Mouse (Mus musculus) Patski (cell line): ENCODE measurements at regions not wholly inside any gene's neighbourhood (a gene's known extent, or its start where the extent isn't known, plus 50 kb on each side); places are given as distances from the start of the nearest gene placed in this dataset.
"Not testable (repeated sequence)": the region's sequence is repeated elsewhere in the genome, so short reads cannot be mapped to it uniquely, and the experiment has no call there.

Experiments
- ATAC-seq: fragments of 100-300 bp; one replicate; pipeline ENCODE4 v1.8.0; 2021
- CTCF ChIA-PET: fragments of 350-600 bp; sonication (Branson Sonifier 250); formaldehyde crosslinking; loops from one replicate; lab custom pipeline; 2022; ENCODE audit warnings: inconsistent platforms; lab: Charles Lee
- POLR2A ChIA-PET: fragments of 350-600 bp; sonication (Branson Sonifier 250); formaldehyde crosslinking; loops from one replicate; lab custom pipeline; 2022; ENCODE audit warnings: antibody characterized with exemption, inconsistent platforms; lab: Charles Lee
- DNase-seq: peaks from one replicate; pipeline ENCODE4 v3.0.0-alpha.2; 2011; ENCODE audit warnings: low read depth, low spot score
- H3K27me3 ChIP-seq: fragments of 371-371 bp; one replicate; pipeline ENCODE4 v1.5.1; 2021
- CTCF ChIP-seq: fragments of 100-300 bp; IDR thresholded peaks from one replicate; pipeline ENCODE4 v1.5.1; 2021
- in situ Hi-C: fragments of 300-500 bp; cut with MboI; formaldehyde crosslinking; loops from 3 replicates; pipeline ENCODE4 v1.11.1; 2018; ENCODE audit warnings: low pct_unique_long_range_greater_than_20kb, mixed read lengths

GRCm38 (mm10) chr17:4612136-4612535, 382.0 kb upstream of the Arid1b start:
- no peak for TF ChIP-seq CTCF
- CTCF ChIA-PET, result no interaction called here
- no peaks in the 10 kb centered on the region for H3K27me3 ChIP-seq
- no peak for ATAC-seq
- in situ Hi-C loops, result no loop called here
- POLR2A ChIA-PET, result no interaction called here
- DNase-seq, result no peak

GRCm38 (mm10) chr17:4612741-4613140, 381.4 kb upstream of the Arid1b start:
- no peak for DNase-seq

GRCm38 (mm10) chr17:4620361-4620760, 373.8 kb upstream of the Arid1b start:
- DNase-seq (no peak), ATAC-seq (no peak)
- no peaks in the 10 kb centered on the region for H3K27me3 ChIP-seq
- TF ChIP-seq CTCF, result no peak
- POLR2A ChIA-PET, result no interaction called here
- in situ Hi-C loops, result no loop called here
- CTCF ChIA-PET, result interaction anchor here (0.6 kb wide), 1 partner anchor 11 kb away, joined by 3 read pairs; no protein-coding TSS in a partner anchor

More at GRCm38 (mm10) chr17:4612741-4613140, 381.4 kb upstream of the Arid1b start:
- in situ Hi-C loops, result no loop called here
- ATAC-seq, result no peak
- ChIA-PET POLR2A (no interaction called here), CTCF (no interaction called here)
- no peaks in the 10 kb centered on the region for H3K27me3 ChIP-seq
- no peak for TF ChIP-seq CTCF

GRCm38 (mm10) chr17:4626126-4626525, 368.0 kb upstream of the Arid1b start:
- DNase-seq, POLR2A ChIA-PET, in situ Hi-C loops, H3K27me3 ChIP-seq, ATAC-seq: not testable (repeated sequence)
- CTCF ChIA-PET, result interaction anchor here (1.4 kb wide), 1 partner anchor 367 kb away, joined by 3 read pairs; no protein-coding TSS in a partner anchor

GRCm38 (mm10) chr17:4627542-4627941, 366.6 kb upstream of the Arid1b start:
- DNase-seq, result peak; percentile 94
- peak; percentile 94 for ATAC-seq
- CTCF ChIA-PET, result interaction anchor here (1.4 kb wide), 1 partner anchor 366 kb away, joined by 3 read pairs; no protein-coding TSS in a partner anchor
- no peaks in the 10 kb centered on the region for H3K27me3 ChIP-seq
- POLR2A ChIA-PET, result interaction anchor here (0.7 to 2.1 kb wide), 2 partner anchors 15 to 158 kb away, joined by 3 to 4 read pairs; no protein-coding TSS in a partner anchor
- in situ Hi-C loops, result no loop called here
- TF ChIP-seq CTCF, result peak; percentile 55

- in situ Hi-C loops, result loop anchor here (5.0 to 10.0 kb wide), 3 partner anchors 276 to 694 kb away; partner anchors contain the start of gene Arid1b
- no peak for TF ChIP-seq CTCF
- ChIA-PET CTCF (interaction anchor here (0.9 kb wide), 1 partner anchor 9 kb away, joined by 3 read pairs; no protein-coding TSS in a partner anchor), POLR2A (no interaction called here)
- peak; percentile 84 for DNase-seq
- peak; percentile 25 for ATAC-seq
- no peaks in the 10 kb centered on the region for H3K27me3 ChIP-seq
Observed at GRCm38 (mm10) chr17:4631122-4631521, 363.0 kb upstream of the Arid1b start.

- POLR2A ChIA-PET, result interaction anchor here (0.6 kb wide), 2 partner anchors 129 to 246 kb away, joined by 3 to 5 read pairs; no protein-coding TSS in a partner anchor
- no peaks in the 10 kb centered on the region for H3K27me3 ChIP-seq
- no peak for DNase-seq
- ATAC-seq, result no peak
- TF ChIP-seq CTCF, result no peak
- in situ Hi-C loops, result loop anchor here (5.0 to 10.0 kb wide), 3 partner anchors 275 to 692 kb away; partner anchors contain the start of gene Arid1b
- CTCF ChIA-PET, result interaction anchor here (1.1 to 1.7 kb wide), 2 partner anchors 10 to 555 kb away, joined by 3 to 4 read pairs; no protein-coding TSS in a partner anchor
Observed at GRCm38 (mm10) chr17:4632506-4632905, 361.6 kb upstream of the Arid1b start.

GRCm38 (mm10) chr17:4633771-4634170, 360.4 kb upstream of the Arid1b start:
- DNase-seq (no peak), ATAC-seq (no peak)
- ChIA-PET POLR2A (interaction anchor here (0.7 kb wide), 1 partner anchor 237 kb away, joined by 3 read pairs; no protein-coding TSS in a partner anchor), CTCF (interaction anchor here (1.5 to 1.7 kb wide), 2 partner anchors 8 to 27 kb away, joined by 4 read pairs; no protein-coding TSS in a partner anchor)
- no peak for TF ChIP-seq CTCF
- in situ Hi-C loops, result loop anchor here (5.0 to 10.0 kb wide), 3 partner anchors 274 to 691 kb away; partner anchors contain the start of gene Arid1b
- no peaks in the 10 kb centered on the region for H3K27me3 ChIP-seq

GRCm38 (mm10) chr17:4636796-4637353, 357.3 kb upstream of the Arid1b start:
- CTCF ChIA-PET, result no interaction called here
- H3K27me3 ChIP-seq, result no peaks in the 10 kb centered on the region
- in situ Hi-C loops, result loop anchor here (10.0 kb wide), 2 partner anchors 358 to 688 kb away; partner anchors contain the start of gene Arid1b
- no peak for TF ChIP-seq CTCF
- no peak for DNase-seq
- POLR2A ChIA-PET, result interaction anchor here (0.6 to 0.9 kb wide), 2 partner anchors 358 to 396 kb away, joined by 3 read pairs; no protein-coding TSS in a partner anchor
- no peak for ATAC-seq

- in situ Hi-C loops, result loop anchor here (10.0 kb wide), 2 partner anchors 355 to 685 kb away; partner anchors contain the start of gene Arid1b
- ChIA-PET CTCF (interaction anchor here (0.7 kb wide), 1 partner anchor 360 kb away, joined by 3 read pairs; no protein-coding TSS in a partner anchor), POLR2A (interaction anchor here (0.5 to 1.1 kb wide), 2 partner anchors 126 to 267 kb away, joined by 4 read pairs; no protein-coding TSS in a partner anchor)
- ATAC-seq (no peak), DNase-seq (no peak)
- no peak for TF ChIP-seq CTCF
- H3K27me3 ChIP-seq, result no peaks in the 10 kb centered on the region
Observed at GRCm38 (mm10) chr17:4639531-4639930, 354.6 kb upstream of the Arid1b start.
